Mouse (Mus musculus): Measurements from ENCODE around the gene Trim24. TPM values are rescaled to one million over a fixed set of nuclear protein-coding genes. Genes with fewer than 3 reads are reported as not detected.
"Not testable (repeated sequence)": the region's sequence is repeated elsewhere in the genome, so short reads cannot be mapped to it uniquely, and the experiment has no call there.

Trim24 gene
- polyA plus RNA-seq, 1 experiment from 2014 or later, result 17.4 TPM

GRCm38 (mm10) chr6:37843647-37844273 is 26.9 kb upstream of the Trim24 start:
- ATAC-seq (ENCODE audit: insufficient number of reproducible peaks, low FRiP score), result no peak
- Histone ChIP-seq H3K9me3 (replicated peaks) (peaks cover 12% of the 10 kb centered on the region; the same call in 1 of the 2 replicates), H3K36me3 (no peaks in the 10 kb centered on the region), H3K4me3 (no peak overlapping the region), H3K9ac (no peak overlapping the region), H3K4me2 (no peak overlapping the region), H3K4me1 (replicated peaks) (no peaks in the 10 kb centered on the region), H3K27ac (ENCODE audit: poor library complexity, severe bottlenecking) (no peak overlapping the region), H3K27me3 (replicated peaks) (no peaks in the 10 kb centered on the region)
- 88% methylated on average over 8 of the region's 8 CpGs for WGBS

GRCm38 (mm10) chr6:37844947-37845346 is 25.7 kb upstream of the Trim24 start:
- not testable (repeated sequence) for H3K27ac ChIP-seq (ENCODE audit: poor library complexity, severe bottlenecking); H3K4me1 ChIP-seq (replicated peaks); H3K36me3 ChIP-seq; H3K4me2 ChIP-seq; ATAC-seq (ENCODE audit: insufficient number of reproducible peaks, low FRiP score); H3K9ac ChIP-seq; H3K4me3 ChIP-seq; H3K27me3 ChIP-seq (replicated peaks)
- H3K9me3 ChIP-seq (replicated peaks), result peaks cover 13% of the 10 kb centered on the region; the same call in 1 of the 2 replicates
- WGBS, result 52% methylated on average over 6 of the region's 6 CpGs

DNA sequence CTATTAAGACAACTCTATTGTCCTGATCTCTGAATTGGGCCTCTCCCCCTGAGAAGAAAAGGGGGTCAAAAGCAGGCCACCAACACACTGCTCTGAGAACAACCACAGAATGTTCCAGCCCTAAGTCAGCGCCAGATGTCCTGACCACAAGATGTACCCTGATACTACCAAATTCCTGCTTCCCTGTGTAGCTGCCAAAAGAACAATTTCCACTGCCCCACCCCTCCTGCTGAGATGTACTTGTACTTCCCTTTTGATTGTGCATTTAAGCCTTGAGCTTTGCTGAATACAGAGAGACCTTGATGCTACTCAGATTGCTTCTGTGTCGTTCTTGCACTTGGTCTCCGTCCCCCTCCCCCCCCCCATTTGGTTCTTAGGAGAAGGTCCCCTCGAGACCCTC is 23.1 kb upstream of the Trim24 start:
- WGBS, result 79% methylated on average over 4 of the region's 4 CpGs
- not testable (repeated sequence) for H3K9ac ChIP-seq; H3K4me3 ChIP-seq; H3K4me2 ChIP-seq; H3K27me3 ChIP-seq (replicated peaks); ATAC-seq (ENCODE audit: insufficient number of reproducible peaks, low FRiP score); H3K4me1 ChIP-seq (replicated peaks); H3K36me3 ChIP-seq; H3K27ac ChIP-seq (ENCODE audit: poor library complexity, severe bottlenecking)
- peaks cover 15% of the 10 kb centered on the region; the same call in 1 of the 2 replicates for H3K9me3 ChIP-seq (replicated peaks)

GRCm38 (mm10) chr6:37851352-37851751 is 19.3 kb upstream of the Trim24 start:
- Histone ChIP-seq H3K4me1 (replicated peaks) (no peaks in the 10 kb centered on the region), H3K9ac (no peak overlapping the region), H3K36me3 (no peaks in the 10 kb centered on the region), H3K4me2 (no peak overlapping the region), H3K27me3 (replicated peaks) (no peaks in the 10 kb centered on the region), H3K9me3 (replicated peaks) (peaks cover 15% of the 10 kb centered on the region; the same call in 1 of the 2 replicates), H3K27ac (ENCODE audit: poor library complexity, severe bottlenecking) (no peak overlapping the region), H3K4me3 (no peak overlapping the region)
- WGBS, result 76% methylated on average over 2 of the region's 2 CpGs
- ATAC-seq (ENCODE audit: insufficient number of reproducible peaks, low FRiP score), result no peak

GRCm38 (mm10) chr6:37853289-37853688 is 17.3 kb upstream of the Trim24 start:
- Histone ChIP-seq H3K4me1 (replicated peaks) (no peaks in the 10 kb centered on the region), H3K4me3 (no peak overlapping the region), H3K9ac (no peak overlapping the region), H3K27ac (ENCODE audit: poor library complexity, severe bottlenecking) (no peak overlapping the region), H3K9me3 (replicated peaks) (peaks cover 8% of the 10 kb centered on the region; the same call in 1 of the 2 replicates), H3K36me3 (no peaks in the 10 kb centered on the region), H3K4me2 (no peak overlapping the region), H3K27me3 (replicated peaks) (no peaks in the 10 kb centered on the region)
- WGBS, result 82% methylated on average over 2 of the region's 2 CpGs
- ATAC-seq (ENCODE audit: insufficient number of reproducible peaks, low FRiP score), result no peak

GRCm38 (mm10) chr6:37855384-37855783 is 15.2 kb upstream of the Trim24 start:
- Histone ChIP-seq H3K4me3 (no peak overlapping the region), H3K9ac (no peak overlapping the region), H3K9me3 (replicated peaks) (0 out of 2 replicates have a peak, but pooled peaks cover 3% of the 10 kb centered on the region), H3K4me1 (replicated peaks) (no peaks in the 10 kb centered on the region), H3K27ac (ENCODE audit: poor library complexity, severe bottlenecking) (no peak overlapping the region), H3K27me3 (replicated peaks) (no peaks in the 10 kb centered on the region), H3K4me2 (no peak overlapping the region), H3K36me3 (no peaks in the 10 kb centered on the region)
- 75% methylated on average over 2 of the region's 2 CpGs for WGBS
- ATAC-seq (ENCODE audit: insufficient number of reproducible peaks, low FRiP score), result no peak

DNA sequence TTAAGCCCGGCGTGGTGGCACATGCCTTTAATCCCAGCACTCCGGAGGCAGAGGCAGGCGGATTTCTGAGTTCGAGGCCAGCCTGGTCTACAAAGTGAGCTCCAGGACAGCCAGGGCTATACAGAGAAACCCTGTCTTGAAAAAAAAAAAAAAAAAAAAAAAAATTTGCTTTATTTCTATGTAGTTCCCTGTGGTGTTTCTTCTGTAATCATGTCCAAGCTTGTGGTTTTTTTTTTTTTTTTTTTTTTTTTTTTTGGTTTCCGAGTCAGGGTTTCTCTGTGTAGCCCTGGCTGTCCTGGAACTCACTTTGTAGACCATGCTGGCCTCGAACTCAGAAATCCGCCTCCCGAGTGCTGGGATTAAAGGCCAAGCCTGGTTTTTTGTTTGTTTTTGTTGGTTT is 14.3 kb upstream of the Trim24 start:
- not testable (repeated sequence) for H3K9me3 ChIP-seq (replicated peaks); H3K36me3 ChIP-seq; H3K27me3 ChIP-seq (replicated peaks); ATAC-seq (ENCODE audit: insufficient number of reproducible peaks, low FRiP score); H3K4me2 ChIP-seq; H3K27ac ChIP-seq (ENCODE audit: poor library complexity, severe bottlenecking); H3K4me3 ChIP-seq; H3K4me1 ChIP-seq (replicated peaks); H3K9ac ChIP-seq
- WGBS, result 87% methylated on average over 9 of the region's 9 CpGs

- Histone ChIP-seq H3K27ac (ENCODE audit: poor library complexity, severe bottlenecking) (no peak overlapping the region), H3K9me3 (replicated peaks) (no peaks in the 10 kb centered on the region), H3K9ac (no peak overlapping the region), H3K4me3 (no peak overlapping the region), H3K4me2 (no peak overlapping the region), H3K4me1 (replicated peaks) (no peaks in the 10 kb centered on the region), H3K27me3 (replicated peaks) (no peaks in the 10 kb centered on the region), H3K36me3 (no peaks in the 10 kb centered on the region)
- 62% methylated on average over 4 of the region's 4 CpGs for WGBS
- no peak for ATAC-seq (ENCODE audit: insufficient number of reproducible peaks, low FRiP score)
These were observed 13.3 kb upstream of the Trim24 start for GRCm38 (mm10) chr6:37857196-37857874.

DNA sequence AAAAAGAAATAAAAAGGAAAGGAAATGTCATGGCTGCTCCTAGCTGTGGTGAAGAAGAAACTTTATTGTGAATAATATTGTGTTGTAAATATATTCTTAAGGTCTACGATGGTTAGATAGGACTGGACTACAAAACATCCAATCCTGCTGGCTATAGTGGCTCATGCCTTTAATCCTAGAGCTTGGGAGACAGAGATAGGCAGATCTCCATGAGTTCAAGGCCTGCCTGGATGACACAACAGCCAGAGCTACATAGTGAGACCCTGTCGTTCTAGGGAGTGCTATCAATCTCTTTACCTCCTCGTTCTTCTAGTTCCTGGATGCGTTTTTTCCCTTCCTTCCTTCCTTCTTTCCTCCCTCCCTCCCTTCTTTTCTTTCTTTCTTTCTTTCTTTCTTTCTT is 12.5 kb upstream of the Trim24 start:
- ATAC-seq (ENCODE audit: insufficient number of reproducible peaks, low FRiP score), result no peak
- Histone ChIP-seq H3K4me3 (no peak overlapping the region), H3K9ac (no peak overlapping the region), H3K9me3 (replicated peaks) (no peaks in the 10 kb centered on the region), H3K27me3 (replicated peaks) (no peaks in the 10 kb centered on the region), H3K36me3 (no peaks in the 10 kb centered on the region), H3K27ac (ENCODE audit: poor library complexity, severe bottlenecking) (no peak overlapping the region), H3K4me2 (no peak overlapping the region), H3K4me1 (replicated peaks) (no peaks in the 10 kb centered on the region)
- 73% methylated on average over 4 of the region's 4 CpGs for WGBS

DNA sequence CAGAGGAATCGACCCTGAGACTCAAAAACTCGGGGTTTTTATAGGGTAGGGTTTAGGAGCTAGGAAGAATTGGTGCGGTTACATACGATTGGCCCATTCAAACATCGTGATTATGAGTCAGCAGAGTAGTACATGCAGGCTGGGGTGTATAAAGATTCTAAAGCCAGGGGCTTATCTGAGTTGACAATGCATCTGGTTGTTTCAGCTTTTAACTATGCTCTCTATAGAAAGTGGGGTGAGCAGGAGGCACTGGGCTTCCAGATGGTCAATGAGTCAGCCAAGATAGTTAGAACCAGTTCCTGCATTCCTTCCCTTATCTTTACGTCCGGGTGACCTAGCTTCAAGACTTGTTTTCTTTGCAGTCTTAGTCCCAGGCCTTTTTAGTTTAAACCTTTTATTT is 7.7 kb upstream of the Trim24 start:
- Histone ChIP-seq H3K9me3 (replicated peaks) (no peaks in the 10 kb centered on the region), H3K4me2 (no peak overlapping the region), H3K36me3 (no peaks in the 10 kb centered on the region), H3K27me3 (replicated peaks) (no peaks in the 10 kb centered on the region), H3K27ac (ENCODE audit: poor library complexity, severe bottlenecking) (peak overlapping the region; percentile 78), H3K4me1 (replicated peaks) (no peaks in the 10 kb centered on the region), H3K9ac (no peak overlapping the region), H3K4me3 (no peak overlapping the region)
- 48% methylated on average over 7 of the region's 7 CpGs for WGBS
- peak; percentile 94 for ATAC-seq (ENCODE audit: insufficient number of reproducible peaks, low FRiP score)

GRCm38 (mm10) chr6:37863961-37864730 is 6.5 kb upstream of the Trim24 start:
- Histone ChIP-seq H3K9me3 (replicated peaks) (no peaks in the 10 kb centered on the region), H3K9ac (no peak overlapping the region), H3K4me3 (no peak overlapping the region), H3K4me2 (no peak overlapping the region), H3K4me1 (replicated peaks) (no peaks in the 10 kb centered on the region), H3K27me3 (replicated peaks) (no peaks in the 10 kb centered on the region), H3K36me3 (no peaks in the 10 kb centered on the region), H3K27ac (ENCODE audit: poor library complexity, severe bottlenecking) (no peak overlapping the region)
- no peak for ATAC-seq (ENCODE audit: insufficient number of reproducible peaks, low FRiP score)
- WGBS, result 89% methylated on average over 2 of the region's 2 CpGs
